Mouse (Mus musculus): ENCODE measurements around the gene Snapin. TPM values are rescaled to one million over a fixed set of nuclear protein-coding genes. Genes with fewer than 3 reads are reported as not detected.

Snapin gene
- polyA plus RNA-seq, 1 experiment: 5.3 TPM

DNA sequence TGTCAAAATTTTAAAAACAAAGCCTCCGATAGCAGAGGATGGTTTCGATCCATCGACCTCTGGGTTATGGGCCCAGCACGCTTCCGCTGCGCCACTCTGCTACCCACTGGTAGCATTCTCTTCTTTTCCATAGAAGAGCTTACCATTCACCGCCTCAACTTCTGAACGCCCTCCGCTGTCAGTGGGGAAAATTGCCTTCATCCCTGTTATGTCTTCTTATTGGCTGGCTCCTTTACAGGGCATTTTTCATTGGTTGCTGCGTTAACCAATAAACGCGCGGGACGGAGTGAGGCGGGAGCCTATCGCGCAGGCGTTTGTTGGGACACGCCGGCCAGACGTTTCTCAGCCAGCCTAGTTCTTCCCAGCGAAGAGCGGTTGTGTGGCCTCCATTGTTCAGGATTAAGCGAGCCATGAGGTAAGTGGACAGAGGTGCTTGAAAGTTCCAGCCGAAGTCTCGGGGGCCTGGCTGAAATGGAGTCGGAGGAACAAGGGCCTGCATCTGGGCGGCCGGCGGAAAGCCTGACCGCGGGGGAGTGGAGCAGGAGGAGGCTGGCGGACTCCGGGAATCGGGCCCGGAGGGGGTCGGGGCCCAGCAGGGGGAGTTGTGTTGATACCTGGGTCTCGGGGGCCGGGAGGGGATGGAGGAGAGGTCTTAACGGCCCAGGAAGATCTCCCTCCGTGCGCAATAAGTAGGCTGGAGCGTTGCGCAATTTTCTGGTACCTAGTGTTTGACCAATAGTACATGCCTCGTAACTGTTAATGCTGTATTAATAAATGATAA lies 14.8 kb downstream of the Snapin start, which contains the start of gene Ilf2:
TSS of gene Ilf2 (plus strand) at position 296 of the 781 bp plus-strand sequence.
- Histone ChIP-seq H3K27me3 (replicated peaks) (no peaks in the 10 kb centered on the region), H3K36me3 (replicated peaks; ENCODE audit: low read length) (peaks cover 23% of the 10 kb centered on the region), H3K4me1 (peaks cover 24% of the 10 kb centered on the region), H3K9me3 (no peaks in the 10 kb centered on the region), H3K4me3 (replicated peaks) (peak within 1 kb of the TSS; percentile 92)
- TF ChIP-seq GATA1 (IDR thresholded peaks at IDR 0.05; ENCODE audit: borderline replicate concordance, low read length) (no peak), FLI1 (IDR thresholded peaks at IDR 0.05; ENCODE audit: low read length) (no peak)

DNA sequence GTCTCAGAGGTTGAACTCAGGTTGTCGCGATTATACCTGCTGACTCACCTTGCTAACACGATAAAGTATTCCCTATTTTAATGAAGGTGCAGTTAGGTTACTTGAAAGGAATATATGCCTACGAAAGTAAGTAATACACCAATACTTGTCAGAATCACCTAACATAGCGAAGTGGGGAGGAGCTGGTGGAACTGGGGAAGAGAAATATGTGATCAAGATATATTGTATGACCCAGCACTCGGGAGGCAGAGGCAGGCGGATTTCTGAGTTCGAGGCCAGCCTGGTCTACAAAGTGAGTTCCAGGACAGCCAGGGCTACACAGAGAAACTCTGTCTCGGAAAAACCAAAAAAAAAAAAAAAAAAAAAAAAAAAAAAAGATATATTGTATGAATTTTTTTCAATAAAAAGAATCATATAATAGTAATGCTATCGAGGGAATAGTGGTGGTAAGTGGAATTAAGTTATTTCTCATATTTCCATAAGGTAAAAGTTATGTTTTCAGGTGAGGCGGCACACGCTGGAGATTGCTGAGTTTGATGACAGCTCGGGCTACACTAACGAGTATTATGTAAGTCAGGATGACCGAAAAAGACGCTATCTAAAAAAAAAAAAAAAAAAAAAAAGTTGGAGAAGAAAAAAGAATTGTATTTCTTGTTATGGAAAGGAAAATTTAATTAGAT lies 15.5 kb downstream of the Snapin start:
- H3K4me3 ChIP-seq (replicated peaks): peak overlapping the region; percentile 92
- peaks cover 16% of the 10 kb centered on the region for H3K36me3 ChIP-seq (replicated peaks; ENCODE audit: low read length)
- no peaks in the 10 kb centered on the region for H3K9me3 ChIP-seq
- no peak for TF ChIP-seq GATA1 (IDR thresholded peaks at IDR 0.05; ENCODE audit: borderline replicate concordance, low read length)
- TF ChIP-seq FLI1 (IDR thresholded peaks at IDR 0.05; ENCODE audit: low read length): no peak
- peaks cover 24% of the 10 kb centered on the region for H3K4me1 ChIP-seq
- H3K27me3 ChIP-seq (replicated peaks): no peaks in the 10 kb centered on the region

GRCm38 (mm10) chr3:90472213-90472612 lies 18.6 kb downstream of the Snapin start:
- no peaks in the 10 kb centered on the region for H3K36me3 ChIP-seq (replicated peaks; ENCODE audit: low read length)
- H3K27me3 ChIP-seq (replicated peaks): peaks cover 3% of the 10 kb centered on the region
- peaks cover 42% of the 10 kb centered on the region for H3K4me1 ChIP-seq
- H3K9me3 ChIP-seq: no peaks in the 10 kb centered on the region
- H3K4me3 ChIP-seq (replicated peaks): no peak overlapping the region
- TF ChIP-seq FLI1 (IDR thresholded peaks at IDR 0.05; ENCODE audit: low read length) (no peak), GATA1 (IDR thresholded peaks at IDR 0.05; ENCODE audit: borderline replicate concordance, low read length) (no peak)

GRCm38 (mm10) chr3:90467618-90468300 lies 23.1 kb downstream of the Snapin start:
- Histone ChIP-seq H3K4me3 (replicated peaks) (no peak overlapping the region), H3K9me3 (no peaks in the 10 kb centered on the region), H3K36me3 (replicated peaks; ENCODE audit: low read length) (no peaks in the 10 kb centered on the region), H3K4me1 (peaks cover 60% of the 10 kb centered on the region), H3K27me3 (replicated peaks) (peaks cover 39% of the 10 kb centered on the region)
- TF ChIP-seq FLI1 (IDR thresholded peaks at IDR 0.05; ENCODE audit: low read length): no peak
- TF ChIP-seq GATA1 (IDR thresholded peaks at IDR 0.05; ENCODE audit: borderline replicate concordance, low read length): no peak

GRCm38 (mm10) chr3:90466311-90466766 lies 24.5 kb downstream of the Snapin start:
- Histone ChIP-seq H3K36me3 (replicated peaks; ENCODE audit: low read length) (no peaks in the 10 kb centered on the region), H3K27me3 (replicated peaks) (peaks cover 53% of the 10 kb centered on the region), H3K4me1 (peaks cover 61% of the 10 kb centered on the region), H3K9me3 (no peaks in the 10 kb centered on the region), H3K4me3 (replicated peaks) (peak overlapping the region; percentile 93)
- TF ChIP-seq FLI1 (IDR thresholded peaks at IDR 0.05; ENCODE audit: low read length) (no peak), GATA1 (IDR thresholded peaks at IDR 0.05; ENCODE audit: borderline replicate concordance, low read length) (no peak)

DNA sequence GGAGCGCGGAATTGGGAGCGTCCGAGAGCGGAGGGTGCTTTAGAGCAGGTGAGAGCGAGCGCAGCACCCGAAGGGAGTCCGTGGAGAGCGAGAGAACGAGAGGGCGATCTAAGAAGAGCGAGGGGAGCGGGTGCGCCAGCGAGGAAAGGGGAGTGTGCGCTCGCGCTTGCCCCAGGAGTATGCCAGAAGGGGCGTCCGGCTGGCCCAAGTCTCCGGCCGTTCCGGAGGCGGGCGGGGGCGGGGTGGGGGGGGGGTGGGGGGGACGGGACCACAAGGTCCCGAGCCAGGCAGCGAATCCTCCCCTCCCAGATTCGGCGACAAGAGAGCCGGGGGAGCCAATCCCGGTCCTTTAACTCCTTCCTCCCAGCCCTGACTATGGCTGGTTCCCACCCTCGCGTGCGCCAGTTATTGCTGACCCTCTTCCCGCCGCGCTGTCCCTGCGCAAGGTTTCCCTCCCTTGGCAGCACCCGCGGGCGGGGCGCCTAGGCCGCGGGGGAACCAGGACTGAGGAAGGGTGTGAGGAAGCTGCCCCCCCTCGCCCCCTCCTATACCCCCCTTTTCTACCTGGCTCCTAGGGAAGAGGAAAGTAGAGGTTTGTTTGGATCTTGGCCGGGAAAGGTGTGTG lies 25.0 kb downstream of the Snapin start, which contains the start of gene Npr1:
TSS of gene Npr1 (minus strand) at position 181 of the 625 bp plus-strand sequence.
- TF ChIP-seq FLI1 (IDR thresholded peaks at IDR 0.05; ENCODE audit: low read length) (no peak), GATA1 (IDR thresholded peaks at IDR 0.05; ENCODE audit: borderline replicate concordance, low read length) (no peak)
- Histone ChIP-seq H3K4me3 (replicated peaks) (peak within 1 kb of the TSS; percentile 93), H3K36me3 (replicated peaks; ENCODE audit: low read length) (no peaks in the 10 kb centered on the region), H3K27me3 (replicated peaks) (peaks cover 58% of the 10 kb centered on the region), H3K4me1 (peaks cover 63% of the 10 kb centered on the region), H3K9me3 (no peaks in the 10 kb centered on the region)

DNA sequence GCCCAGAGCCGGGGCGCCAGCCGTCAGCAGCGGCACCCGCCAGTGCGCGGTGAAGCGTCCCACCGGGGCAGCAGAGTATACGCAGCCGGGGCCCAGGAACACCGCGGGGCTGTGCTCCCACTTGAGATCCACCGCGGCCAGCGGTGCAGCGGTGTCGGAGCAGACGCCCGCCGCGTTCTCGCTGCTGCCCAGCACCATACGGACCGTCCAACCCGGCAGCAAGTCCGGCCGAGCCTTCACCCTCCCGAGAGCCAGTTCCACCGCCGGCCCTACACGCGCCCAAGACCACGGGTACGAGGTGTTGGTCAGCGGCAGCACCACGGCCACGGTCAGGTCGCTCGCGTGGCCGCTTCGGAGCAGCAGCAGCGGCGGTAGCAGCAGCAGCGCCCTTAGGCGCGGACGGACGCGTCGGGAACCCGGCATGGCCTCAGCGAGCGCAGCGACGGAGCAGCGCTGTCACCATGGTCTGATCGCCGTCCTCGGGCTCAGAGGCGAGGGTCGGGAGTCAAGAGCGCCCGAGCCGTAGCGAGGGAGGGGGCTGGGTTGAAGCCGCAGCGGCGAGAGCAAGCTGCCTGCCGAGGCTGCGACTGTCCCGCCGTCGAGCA lies 25.6 kb downstream of the Snapin start:
- H3K4me1 ChIP-seq: peaks cover 66% of the 10 kb centered on the region
- peaks cover 64% of the 10 kb centered on the region for H3K27me3 ChIP-seq (replicated peaks)
- TF ChIP-seq FLI1 (IDR thresholded peaks at IDR 0.05; ENCODE audit: low read length): no peak
- no peak for TF ChIP-seq GATA1 (IDR thresholded peaks at IDR 0.05; ENCODE audit: borderline replicate concordance, low read length)
- H3K36me3 ChIP-seq (replicated peaks; ENCODE audit: low read length): no peaks in the 10 kb centered on the region
- H3K9me3 ChIP-seq: no peaks in the 10 kb centered on the region
- peak overlapping the region; percentile 93 for H3K4me3 ChIP-seq (replicated peaks)

GRCm38 (mm10) chr3:90464552-90465080 lies 26.2 kb downstream of the Snapin start:
- H3K4me3 ChIP-seq (replicated peaks): peak overlapping the region; percentile 93
- peaks cover 70% of the 10 kb centered on the region for H3K4me1 ChIP-seq
- H3K27me3 ChIP-seq (replicated peaks): peaks cover 70% of the 10 kb centered on the region
- H3K36me3 ChIP-seq (replicated peaks; ENCODE audit: low read length): no peaks in the 10 kb centered on the region
- H3K9me3 ChIP-seq: no peaks in the 10 kb centered on the region
- TF ChIP-seq GATA1 (IDR thresholded peaks at IDR 0.05; ENCODE audit: borderline replicate concordance, low read length) (no peak), FLI1 (IDR thresholded peaks at IDR 0.05; ENCODE audit: low read length) (no peak)

DNA sequence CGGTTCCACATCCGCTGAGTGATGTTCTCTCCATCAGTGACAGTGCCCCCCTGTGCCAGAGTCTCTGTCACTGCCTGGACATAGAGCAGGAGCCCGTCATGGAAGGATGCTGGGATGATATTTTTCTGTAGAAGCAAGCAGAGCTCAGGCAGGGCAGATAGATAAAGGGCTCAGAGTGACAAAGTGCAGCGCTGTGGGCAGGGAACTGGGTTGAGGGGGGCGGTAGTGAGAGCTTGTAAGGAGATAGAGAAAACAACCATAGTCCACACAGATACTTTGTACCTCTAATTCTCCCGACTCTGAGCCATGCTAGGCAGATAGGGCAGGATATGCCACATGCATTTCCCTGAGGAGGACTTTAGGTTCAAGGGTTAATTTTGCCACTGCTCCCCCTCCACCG lies 28.3 kb downstream of the Snapin start:
- Histone ChIP-seq H3K4me3 (replicated peaks) (no peak overlapping the region), H3K36me3 (replicated peaks; ENCODE audit: low read length) (no peaks in the 10 kb centered on the region), H3K4me1 (peaks cover 58% of the 10 kb centered on the region), H3K9me3 (no peaks in the 10 kb centered on the region), H3K27me3 (replicated peaks) (peaks cover 87% of the 10 kb centered on the region)
- TF ChIP-seq FLI1 (IDR thresholded peaks at IDR 0.05; ENCODE audit: low read length): no peak

All from megakaryocyte, embryonic 14.5 days (primary cell).